13 mouse cellular contexts compared by ENCODE assay signal in genomic region chr2:77408972-77409371, GRCm38 (mm10).
DNase-seq lines count a peak whose midpoint lies in the region; TF ChIP-seq lines count a peak whose summit lies in the region.
"Had no signal": no experiment of that assay in that cellular context is flagged by ENCODE, and none has a peak within 500 bp of the region (broad histone marks: within the 10 kb centered on the region; RNA-seq: fewer than 3 reads in every experiment).

No protein-coding gene starts in this region.

- no peaks in the 10 kb centered on the region for H3K36me3 ChIP-seq in heart, embryonic 10.5 days
- H3K36me3 ChIP-seq: G1E; kidney, embryonic 15.5 days; neural tube, embryonic 13.5 days had no signal

- no peaks in the 10 kb centered on the region for H3K9me3 ChIP-seq in heart, embryonic 10.5 days
- H3K9me3 ChIP-seq: kidney, embryonic 15.5 days; neural tube, embryonic 13.5 days had no signal

- intact Hi-C loops in heart, postnatal 10 days (cut with DNase I) = no loop called here
- intact Hi-C loops in left cerebral cortex, postnatal 4 days (cut with DNase I) = no loop called here
- intact Hi-C loops in left cerebral cortex, postnatal 25 days (cut with DNase I) = no loop called here

- peak; percentile 6 for DNase-seq in heart, embryonic 10.5 days (ENCODE audit: low spot score)
- no peak for DNase-seq in heart, postnatal 10 days
- DNase-seq in left cerebral cortex, postnatal 4 days = peak; percentile 24
- DNase-seq in left cerebral cortex, postnatal 25 days (ENCODE audit: low spot score in 2 of 2) = no peak
- peak; percentile 51 for DNase-seq in NIH3T3 (ENCODE audit: low read depth)
- DNase-seq in spleen, postnatal 14 days (ENCODE audit: low spot score in 2 of 2) = no peak
- DNase-seq: adrenal gland, adult 2 months; cerebellum, adult 11-12 months; lung, adult 18-20 months had no signal

- peak; percentile 36; the same call in 1 of the 2 replicates for TF ChIP-seq CTCF in cortical plate, adult 2 months (IDR thresholded peaks at IDR 0.05; ENCODE audit: extremely low read depth, insufficient read depth, low read length)

- no peaks in the 10 kb centered on the region for H3K27me3 ChIP-seq in heart, embryonic 10.5 days (ENCODE audit: insufficient read depth, poor library complexity, severe bottlenecking)
- H3K27me3 ChIP-seq: kidney, embryonic 15.5 days; neural tube, embryonic 13.5 days had no signal

- peaks cover 10% of the 10 kb centered on the region; the same call in 1 of the 2 replicates for H3K4me1 ChIP-seq in heart, embryonic 10.5 days
- no peaks in the 10 kb centered on the region for H3K4me1 ChIP-seq in cortical plate, adult 2 months (ENCODE audit: control insufficient read depth, insufficient read depth, low read length)
- H3K4me1 ChIP-seq: kidney, embryonic 15.5 days had no signal

- TF ChIP-seq POLR2A in cortical plate, adult 2 months (IDR thresholded peaks at IDR 0.05; ENCODE audit: extremely low read depth, insufficient read depth, low read length) = no peak

- no peak overlapping the region for H3K4me3 ChIP-seq in heart, embryonic 10.5 days
- no peak overlapping the region for H3K4me3 ChIP-seq in cortical plate, adult 2 months (ENCODE audit: insufficient read depth, low read length)
- H3K4me3 ChIP-seq: kidney, embryonic 15.5 days; neural tube, embryonic 13.5 days had no signal

- 67% methylated on average over 7 of the region's 7 CpGs for WGBS in heart, embryonic 10.5 days

- H3K27ac ChIP-seq in heart, embryonic 10.5 days = no peak overlapping the region
- H3K27ac ChIP-seq in cortical plate, adult 2 months (ENCODE audit: insufficient read depth, low read length) = no peak overlapping the region
- H3K27ac ChIP-seq: kidney, embryonic 15.5 days; neural tube, embryonic 13.5 days had no signal

Comparison
In these comparisons a context has a peak if more than half of its experiments do, and no peak if none do; other contexts are left out.
1. DNase-seq: peak in heart, embryonic 10.5 days (single experiment), left cerebral cortex, postnatal 4 days (single experiment) and NIH3T3 (single experiment); none in heart, postnatal 10 days (0 of 2), left cerebral cortex, postnatal 25 days (0 of 2) and spleen, postnatal 14 days (0 of 2).